Mouse (Mus musculus) cerebral cortex, adult 2 months (tissue): ENCODE results near the gene Acbd5.

ENCODE experiments used
- WGBS: fragments of 180-500 bp; shearing (Covaris S2); methylation state at CpG from one replicate; pipeline ENCODE4 v1.1.7; 2018; 5-methylcytosine and 5-hydroxymethylcytosine counted together

The Acbd5 gene

DNA sequence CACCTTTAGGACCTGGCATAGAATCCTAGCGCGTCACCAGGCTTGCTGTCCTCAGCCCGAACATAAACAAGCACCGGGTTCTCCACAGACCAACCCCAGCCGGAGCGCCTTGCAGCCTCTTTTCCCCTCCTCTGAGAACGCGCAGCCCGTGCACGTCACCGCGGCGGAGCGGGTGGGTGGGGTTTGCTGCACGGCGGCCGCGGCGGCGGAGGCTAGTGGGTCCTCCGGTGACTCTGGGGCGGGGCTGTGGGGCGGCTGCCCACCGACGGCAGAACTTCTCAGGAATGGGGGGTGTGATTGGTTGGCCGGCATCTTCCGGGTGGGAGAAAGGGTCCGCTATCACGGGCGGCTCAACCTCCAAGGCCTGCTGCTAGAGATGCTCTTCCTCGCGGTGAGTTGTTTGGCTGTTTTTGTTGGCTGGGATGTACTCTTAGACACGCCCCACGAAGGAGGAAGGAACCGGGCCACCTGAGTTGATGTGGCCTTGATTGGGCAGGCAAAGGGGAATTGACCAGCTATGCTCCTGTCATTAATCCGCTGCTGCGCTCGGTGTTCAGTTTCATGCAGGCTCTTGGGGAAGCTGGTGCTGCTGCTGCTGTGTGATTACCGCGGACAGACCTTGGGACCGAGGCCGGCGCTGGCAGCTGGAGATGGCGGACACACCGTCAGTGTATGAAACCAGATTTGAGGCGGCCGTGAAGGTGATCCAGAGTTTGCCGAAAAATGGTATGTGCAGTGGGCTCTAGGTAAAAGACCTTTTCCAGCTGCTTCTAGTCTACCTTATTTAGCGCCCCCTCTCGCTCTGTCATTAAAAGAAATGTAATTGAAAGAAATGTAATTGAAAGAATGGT lies 1.2 kb downstream of the Acbd5 start:
- under 1% methylated on average over 50 of the region's 50 CpGs for WGBS

DNA sequence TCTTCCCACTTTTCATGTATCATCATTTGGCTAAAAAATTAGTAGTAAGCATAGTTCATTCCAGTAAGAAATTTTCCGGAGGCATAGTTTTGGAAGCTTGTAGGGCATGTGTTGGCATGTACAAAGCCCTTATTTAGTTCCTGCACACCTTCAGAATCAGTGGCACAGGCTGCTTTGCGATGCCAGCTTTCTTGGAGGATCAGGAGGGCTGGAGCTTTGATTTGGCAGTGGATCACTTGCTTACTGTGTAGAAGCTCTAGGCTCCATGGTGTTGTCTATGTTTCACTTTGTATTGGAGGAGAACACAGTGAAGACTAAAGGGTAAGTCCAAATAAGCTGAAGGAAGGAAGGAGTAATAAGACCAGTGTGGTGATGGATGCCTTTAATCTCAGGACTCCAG lies 2.5 kb downstream of the Acbd5 start:
- 64% methylated on average over 2 of the region's 2 CpGs for whole genome bisulfite sequencing

GRCm38 (mm10) chr2:23071406-23071805 lies 3.4 kb downstream of the Acbd5 start:
- 78% methylated on average over 1 of the region's 1 CpGs for WGBS

GRCm38 (mm10) chr2:23077693-23078092 lies 9.7 kb downstream of the Acbd5 start:
- 89% methylated on average over 5 of the region's 5 CpGs for WGBS

GRCm38 (mm10) chr2:23078588-23078987 lies 10.6 kb downstream of the Acbd5 start:
- WGBS, result 98% methylated on average over 2 of the region's 2 CpGs

DNA sequence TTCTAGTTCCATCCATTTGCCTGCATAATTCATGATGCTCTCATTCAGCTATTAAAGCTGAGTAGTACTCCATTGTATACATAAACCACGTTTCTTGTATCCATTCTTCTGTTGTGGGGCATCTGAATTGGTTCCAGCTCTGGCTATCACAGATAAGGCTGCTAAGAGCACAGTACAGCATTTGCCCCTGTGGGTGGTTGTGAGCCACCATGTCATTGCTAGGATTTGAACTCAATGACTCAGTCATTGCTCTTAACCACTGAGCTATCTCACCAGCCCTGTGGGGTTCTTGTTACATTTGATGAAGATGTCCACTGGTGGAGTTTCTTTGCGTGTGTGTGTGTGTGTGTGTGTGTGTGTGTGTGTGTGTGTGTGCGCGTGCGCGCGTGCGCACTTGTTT lies 16.6 kb downstream of the Acbd5 start:
- 93% methylated on average over 8 of the region's 8 CpGs for WGBS

GRCm38 (mm10) chr2:23092216-23092615 lies 24.2 kb downstream of the Acbd5 start:
- 52% methylated on average over 5 of the region's 5 CpGs for WGBS

DNA sequence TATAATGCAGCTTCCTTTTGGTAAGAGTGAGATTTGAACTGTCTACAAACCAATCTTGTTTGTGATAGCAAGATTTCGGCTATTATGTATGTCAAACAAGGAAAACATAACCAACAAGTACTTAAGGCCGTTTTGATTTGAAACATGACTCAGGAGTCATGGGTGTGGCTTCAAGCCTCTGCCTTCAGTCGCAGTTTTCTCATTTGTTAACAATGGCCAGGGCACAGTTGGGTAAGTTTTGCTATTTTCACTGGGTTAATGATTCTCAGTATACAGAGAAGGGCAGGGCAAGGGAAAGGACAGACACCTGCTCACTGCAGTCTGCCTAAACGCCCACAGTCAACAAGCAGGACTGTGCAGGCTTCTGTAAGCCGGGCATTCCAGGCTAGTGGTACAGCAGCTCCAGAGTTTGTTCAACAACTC lies 87.2 kb downstream of the Acbd5 start:
- WGBS, result 7% methylated on average over 5 of the region's 5 CpGs

GRCm38 (mm10) chr2:23155777-23156607 lies 88.0 kb downstream of the Acbd5 start, which contains the start of the genes Mastl and Yme1l1:
Mastl (minus strand) TSS chr2:23156024.
Yme1l1 (plus strand) TSS chr2:23156369.
- under 1% methylated on average over 61 of the region's 61 CpGs for WGBS

DNA sequence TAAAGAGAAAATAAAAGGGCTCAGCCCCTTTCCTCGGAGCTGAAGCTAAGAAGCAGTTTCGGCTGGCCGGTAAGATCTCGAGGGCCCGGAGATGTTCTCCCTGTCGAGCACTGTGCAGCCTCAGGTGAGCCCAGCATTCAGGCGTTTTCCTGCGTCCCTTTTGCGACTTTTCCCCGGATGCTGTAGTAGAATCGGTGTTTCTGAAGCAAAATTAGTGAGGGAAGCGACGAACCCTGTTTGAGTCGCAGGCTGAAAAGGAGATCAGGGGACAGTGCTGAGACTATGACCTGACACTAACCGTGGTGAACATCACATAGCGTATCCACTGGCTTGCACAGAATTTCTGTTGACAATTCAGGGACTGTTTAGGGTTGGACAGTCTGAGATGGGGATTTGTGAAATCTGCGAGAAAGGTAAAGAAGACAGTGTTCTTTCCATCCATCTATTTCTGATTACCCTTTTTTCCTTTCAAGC lies 88.7 kb downstream of the Acbd5 start:
- under 1% methylated on average over 17 of the region's 17 CpGs for WGBS
